Mouse (Mus musculus) midbrain, postnatal 0 days (tissue): ENCODE data around the gene Pwp2. TPM values are rescaled to one million over a fixed set of nuclear protein-coding genes. Genes with fewer than 3 reads are reported as not detected.

Experiments used
- ATAC-seq: fragments of 200-750 bp; cut with Nextera tagmentation; 2 replicates; pipeline ENCODE4 v1.8.0; 2017; ENCODE audit warnings: moderate number of reproducible peaks, mild to moderate bottlenecking, moderate TSS enrichment, moderate library complexity; ENCODE audit not compliant: low FRiP score
- DNase-seq: peaks from one replicate; pipeline ENCODE4 v3.0.0-alpha.2; 2015; ENCODE audit warnings: low spot score
- H3K27ac ChIP-seq: fragments of 300-500 bp; sonication (generic); 2 replicates; pipeline ENCODE4 v1.5.1; 2014; ENCODE audit warnings: low read depth, mild to moderate bottlenecking, low read length, mixed read lengths
- H3K27me3 ChIP-seq: fragments of 300-500 bp; sonication (generic); 2 replicates; pipeline ENCODE4 v1.6.1; 2014; ENCODE audit warnings: low read length, control low read depth, mixed read lengths; ENCODE audit not compliant: insufficient read depth
- H3K36me3 ChIP-seq: fragments of 300-500 bp; sonication (generic); 2 replicates; pipeline ENCODE4 v1.6.1; 2014; ENCODE audit warnings: low read length, control low read depth, mixed read lengths; ENCODE audit not compliant: insufficient read depth
- H3K4me1 ChIP-seq: fragments of 300-500 bp; sonication (generic); 2 replicates; pipeline ENCODE4 v1.6.1; 2014; ENCODE audit warnings: mild to moderate bottlenecking, control low read depth, antibody characterized with exemption, low read length, mixed read lengths; ENCODE audit not compliant: insufficient read depth
- H3K4me2 ChIP-seq: fragments of 300-500 bp; sonication (generic); 2 replicates; pipeline ENCODE4 v1.6.1; 2014; ENCODE audit warnings: low read depth, mild to moderate bottlenecking, low read length, mixed read lengths; ENCODE audit not compliant: poor library complexity, severe bottlenecking
- H3K4me3 ChIP-seq: fragments of 300-500 bp; sonication (generic); 2 replicates; pipeline ENCODE4 v1.5.1; 2014; ENCODE audit warnings: low read depth, mild to moderate bottlenecking, low read length, moderate library complexity
- H3K9ac ChIP-seq: fragments of 300-500 bp; sonication (generic); replicated peaks from 2 replicates; pipeline ENCODE4 v1.6.1; 2014; ENCODE audit warnings: mild to moderate bottlenecking, low read length, moderate library complexity, mixed read lengths; ENCODE audit not compliant: poor library complexity, severe bottlenecking
- H3K9me3 ChIP-seq: fragments of 300-500 bp; sonication (generic); 2 replicates; pipeline ENCODE4 v1.6.1; 2016; ENCODE audit warnings: low read length, control low read depth
- CTCF ChIP-seq: IDR thresholded peaks from 2 replicates; pipeline ENCODE4 v1.5.1; 2016; ENCODE audit warnings: antibody characterized with exemption, mild to moderate bottlenecking
- WGBS: fragments of 180-500 bp; shearing (Covaris S2); extraction: QIAGEN DNeasy Blood & Tissue Kit; methylation state at CpG from one replicate; pipeline ENCODE4 v1.1.7; 2014; 5-methylcytosine and 5-hydroxymethylcytosine counted together
- polyA plus RNA-seq: library from polyadenylated mRNA; unstranded; fragments of >200 nt; fragmentation: Nextera tagmentation; extraction: Ambion mirVana; gene quantifications from 2 replicates; pipeline ENCODE4 v1.2.1, GENCODE M21; 2015
- total RNA-seq: library from RNA; depleted of rRNA; stranded (reverse); fragments of >200 nt; gene quantifications from 2 replicates; pipeline ENCODE4 v1.2.3, GENCODE M21; 2014

Pwp2 gene
- total and polyA plus RNA-seq, 2 experiments from 2014 or later = 13.4 to 24.5 TPM

- no peak; the same call in 1 of the 2 replicates for TF ChIP-seq CTCF
- DNase-seq (no peak), ATAC-seq (peak; percentile 8; the same call in 1 of the 2 replicates)
- Histone ChIP-seq H3K4me2 (peak overlapping the region; percentile 97), H3K4me1 (peaks cover 6% of the 10 kb centered on the region; the same call in 1 of the 2 replicates), H3K27me3 (no peaks in the 10 kb centered on the region), H3K9ac (no peak overlapping the region), H3K27ac (peak overlapping the region; percentile 55), H3K9me3 (no peaks in the 10 kb centered on the region), H3K36me3 (peaks cover 57% of the 10 kb centered on the region), H3K4me3 (peak overlapping the region; percentile 68)
- 20% methylated on average over 9 of the region's 9 CpGs for WGBS
Observed at GRCm38 (mm10) chr10:78185381-78185725, 404 bp upstream of the Pwp2 start.

- Histone ChIP-seq H3K4me3 (no peak overlapping the region), H3K9ac (no peak overlapping the region), H3K4me2 (no peak overlapping the region), H3K4me1 (peaks cover 6% of the 10 kb centered on the region; the same call in 1 of the 2 replicates), H3K9me3 (no peaks in the 10 kb centered on the region), H3K36me3 (peaks cover 58% of the 10 kb centered on the region), H3K27me3 (no peaks in the 10 kb centered on the region), H3K27ac (no peak overlapping the region)
- 88% methylated on average over 3 of the region's 3 CpGs for WGBS
- TF ChIP-seq CTCF = no peak
- ATAC-seq (no peak), DNase-seq (no peak)
Observed at GRCm38 (mm10) chr10:78183577-78183976, 1.4 kb downstream of the Pwp2 start.

GRCm38 (mm10) chr10:78182321-78182720 is 2.6 kb downstream of the Pwp2 start:
- H3K4me3 ChIP-seq = no peak overlapping the region
- ATAC-seq (no peak), DNase-seq (no peak)
- H3K4me1 ChIP-seq = peaks cover 6% of the 10 kb centered on the region; the same call in 1 of the 2 replicates
- H3K4me2 ChIP-seq = no peak overlapping the region
- H3K9ac ChIP-seq = no peak overlapping the region
- no peaks in the 10 kb centered on the region for H3K9me3 ChIP-seq
- WGBS = 93% methylated on average over 17 of the region's 17 CpGs
- no peak for TF ChIP-seq CTCF
- no peaks in the 10 kb centered on the region for H3K27me3 ChIP-seq
- no peak overlapping the region for H3K27ac ChIP-seq
- peaks cover 59% of the 10 kb centered on the region for H3K36me3 ChIP-seq

GRCm38 (mm10) chr10:78174474-78174873 is 10.5 kb downstream of the Pwp2 start:
- ATAC-seq = no peak
- peaks cover 84% of the 10 kb centered on the region for H3K36me3 ChIP-seq
- WGBS = 92% methylated on average over 5 of the region's 5 CpGs
- no peaks in the 10 kb centered on the region for H3K4me1 ChIP-seq
- H3K4me3 ChIP-seq = no peak overlapping the region
- no peak for DNase-seq
- H3K9me3 ChIP-seq = no peaks in the 10 kb centered on the region
- no peak overlapping the region for H3K9ac ChIP-seq
- no peak overlapping the region for H3K27ac ChIP-seq
- TF ChIP-seq CTCF = no peak
- H3K27me3 ChIP-seq = no peaks in the 10 kb centered on the region
- no peak overlapping the region for H3K4me2 ChIP-seq

- Histone ChIP-seq H3K4me2 (no peak overlapping the region), H3K4me1 (peaks cover 6% of the 10 kb centered on the region; the same call in 1 of the 2 replicates), H3K9me3 (no peaks in the 10 kb centered on the region), H3K9ac (0 out of 2 replicates have a peak overlapping the region, but pooled peaks have one; percentile 4), H3K36me3 (peaks cover 65% of the 10 kb centered on the region), H3K4me3 (no peak overlapping the region), H3K27ac (no peak overlapping the region), H3K27me3 (no peaks in the 10 kb centered on the region)
- no peak for TF ChIP-seq CTCF
- ATAC-seq (no peak), DNase-seq (no peak)
- WGBS = 96% methylated on average over 9 of the region's 9 CpGs
Observed at GRCm38 (mm10) chr10:78171581-78171980, 13.4 kb downstream of the Pwp2 start.

GRCm38 (mm10) chr10:78171057-78171456 is 13.9 kb downstream of the Pwp2 start:
- DNase-seq (no peak), ATAC-seq (no peak)
- TF ChIP-seq CTCF = no peak
- Histone ChIP-seq H3K4me2 (no peak overlapping the region), H3K27ac (0 out of 2 replicates have a peak overlapping the region, but pooled peaks have one; percentile 12), H3K36me3 (peaks cover 65% of the 10 kb centered on the region), H3K9ac (no peak overlapping the region), H3K9me3 (no peaks in the 10 kb centered on the region), H3K4me3 (no peak overlapping the region), H3K4me1 (peaks cover 6% of the 10 kb centered on the region; the same call in 1 of the 2 replicates), H3K27me3 (no peaks in the 10 kb centered on the region)
- WGBS = 96% methylated on average over 7 of the region's 7 CpGs
